Mouse (Mus musculus) cerebellum, adult 2 months (tissue): ENCODE results near the gene Ang5.

Source experiments
- CTCF ChIP-seq: fragments of 200-500 bp; IDR thresholded peaks from 2 replicates; pipeline ENCODE4 v1.5.1; 2011; ENCODE audit warnings: low read depth, mild to moderate bottlenecking, control low read depth, low read length, moderate library complexity, borderline replicate concordance; ENCODE audit not compliant: insufficient read depth
- POLR2A ChIP-seq: fragments of 200-500 bp; IDR thresholded peaks from 2 replicates; pipeline ENCODE4 v1.6.1; 2011; ENCODE audit warnings: low read length, control low read depth, borderline replicate concordance; ENCODE audit not compliant: insufficient read depth

- TF ChIP-seq CTCF = no peak
- TF ChIP-seq POLR2A = no peak
Measured at GRCm38 (mm10) chr14:44002169-44002568, 45.3 kb downstream of the Ang5 start, which contains the start of gene Ang6.
